Mouse (Mus musculus) B cell, adult 2 months (primary cell): Measurements from ENCODE around the gene Lrrc8e.
"Not testable (repeated sequence)": the region's sequence is repeated elsewhere in the genome, so short reads cannot be mapped to it uniquely, and the experiment has no call there.

Experiments used
- DNase-seq, 2 experiments: peaks; one replicate each; pipeline ENCODE4 v3.0.0; 2022

Lrrc8e gene

DNA sequence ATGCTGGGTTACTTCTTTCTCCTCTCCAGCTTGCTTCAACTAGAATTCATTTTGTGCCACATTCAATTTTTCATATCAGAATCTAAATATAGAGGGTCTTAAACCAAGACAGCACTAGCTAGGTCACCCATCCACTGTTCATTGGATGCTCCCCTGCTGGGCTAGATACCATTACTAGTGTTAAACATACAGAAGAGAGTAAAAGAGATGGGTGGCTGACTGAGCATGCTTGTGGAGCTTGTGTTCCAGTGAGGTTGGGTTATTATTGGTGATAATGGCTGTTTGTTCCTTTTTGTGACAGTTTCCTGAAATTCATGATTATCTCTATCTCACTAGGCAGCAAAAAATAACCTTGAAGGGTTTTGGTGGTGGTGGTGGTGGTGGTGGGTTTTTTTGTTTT, 4.6 kb upstream of the Lrrc8e start:
- no peak for DNase-seq

- DNase-seq: no peak
Observed at GRCm38 (mm10) chr8:4226323-4226722, 304 bp upstream of the Lrrc8e start.

DNA sequence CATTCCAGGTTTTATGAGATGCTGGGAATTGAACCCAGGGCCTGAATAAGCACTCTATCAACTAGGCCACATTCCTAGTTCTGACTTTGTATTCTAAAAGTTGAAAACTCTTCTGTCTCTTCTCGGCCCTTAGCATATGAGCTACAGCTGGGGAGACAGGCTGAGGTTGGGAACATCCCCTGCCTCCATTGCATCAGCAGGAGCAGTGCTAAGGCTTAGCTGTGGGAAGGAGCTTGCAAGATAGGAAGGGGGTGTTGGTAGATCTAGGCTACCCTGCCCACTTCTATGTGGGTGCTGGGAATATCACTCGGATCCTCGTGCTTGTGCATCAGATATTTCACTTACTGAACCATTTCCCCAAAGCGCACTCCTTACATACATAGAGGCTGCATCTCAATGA, 1.3 kb downstream of the Lrrc8e start:
- DNase-seq: no peak

- DNase-seq: no peak
Observed at GRCm38 (mm10) chr8:4229784-4230183, 3.2 kb downstream of the Lrrc8e start.

DNA sequence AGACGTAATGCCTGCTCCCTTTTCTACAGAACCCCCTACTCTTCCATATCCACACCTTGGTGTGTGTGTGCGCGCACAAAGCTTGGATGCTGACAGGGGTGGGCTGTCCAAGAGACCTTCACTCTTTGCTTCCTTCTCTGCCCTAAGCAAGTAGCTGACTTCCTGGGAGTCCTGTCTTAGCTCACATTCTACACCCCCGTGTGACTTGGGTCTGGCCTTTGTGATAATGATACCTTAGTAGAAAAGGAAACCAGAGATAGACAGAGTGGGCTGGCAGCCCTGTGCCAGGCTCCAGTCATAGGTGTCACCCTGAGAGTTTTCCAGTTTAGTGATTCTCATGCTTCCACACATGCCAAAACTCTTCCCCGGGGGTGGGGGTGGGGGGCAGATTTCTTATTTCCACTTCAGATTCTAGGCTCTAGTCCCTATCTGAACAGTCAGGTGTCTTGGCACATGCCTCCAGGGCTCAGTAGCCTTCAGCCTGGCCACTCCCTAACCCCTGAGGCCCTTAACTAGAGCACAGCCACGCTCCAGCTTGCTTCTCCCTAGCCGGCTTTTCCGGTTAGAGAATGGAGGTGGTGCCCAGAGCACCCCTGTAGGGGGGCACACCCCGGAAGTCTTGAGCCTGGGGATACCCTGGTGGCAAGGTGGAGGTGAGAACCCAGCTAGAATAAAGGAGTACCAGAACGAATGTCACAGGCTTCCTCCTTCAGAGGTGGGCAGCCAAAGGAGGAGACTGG, 4.2 kb downstream of the Lrrc8e start:
- no peak for DNase-seq

DNA sequence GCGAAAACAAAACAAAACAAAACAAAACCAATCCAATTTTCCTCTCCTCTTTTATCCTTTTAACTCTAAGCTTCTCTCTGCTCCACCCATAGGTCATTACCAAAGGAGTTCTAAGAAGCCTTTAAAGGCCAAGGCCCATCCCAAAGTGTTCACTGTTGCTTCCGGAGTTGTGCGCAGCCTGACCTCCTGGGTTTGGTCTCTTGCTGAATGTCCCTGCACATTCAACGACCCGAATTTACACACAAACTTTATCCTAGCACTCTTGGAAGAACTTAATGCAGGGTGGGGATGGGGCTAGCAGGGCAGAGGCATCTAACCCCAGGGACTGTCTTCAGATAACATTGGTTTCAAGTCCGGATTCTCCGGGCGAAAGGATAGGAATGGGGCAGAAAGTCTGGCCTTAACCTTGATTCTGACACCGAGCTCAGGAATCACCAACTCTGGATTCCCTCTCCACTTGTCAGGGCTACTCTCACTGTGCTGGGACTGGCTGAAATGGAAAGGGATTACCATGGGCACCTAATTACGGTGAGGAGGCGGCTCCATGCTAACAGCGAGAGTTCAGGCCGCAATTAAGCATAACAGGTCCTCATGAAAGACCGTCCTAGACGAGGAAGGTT, 11.3 kb downstream of the Lrrc8e start:
- DNase-seq: no peak

DNA sequence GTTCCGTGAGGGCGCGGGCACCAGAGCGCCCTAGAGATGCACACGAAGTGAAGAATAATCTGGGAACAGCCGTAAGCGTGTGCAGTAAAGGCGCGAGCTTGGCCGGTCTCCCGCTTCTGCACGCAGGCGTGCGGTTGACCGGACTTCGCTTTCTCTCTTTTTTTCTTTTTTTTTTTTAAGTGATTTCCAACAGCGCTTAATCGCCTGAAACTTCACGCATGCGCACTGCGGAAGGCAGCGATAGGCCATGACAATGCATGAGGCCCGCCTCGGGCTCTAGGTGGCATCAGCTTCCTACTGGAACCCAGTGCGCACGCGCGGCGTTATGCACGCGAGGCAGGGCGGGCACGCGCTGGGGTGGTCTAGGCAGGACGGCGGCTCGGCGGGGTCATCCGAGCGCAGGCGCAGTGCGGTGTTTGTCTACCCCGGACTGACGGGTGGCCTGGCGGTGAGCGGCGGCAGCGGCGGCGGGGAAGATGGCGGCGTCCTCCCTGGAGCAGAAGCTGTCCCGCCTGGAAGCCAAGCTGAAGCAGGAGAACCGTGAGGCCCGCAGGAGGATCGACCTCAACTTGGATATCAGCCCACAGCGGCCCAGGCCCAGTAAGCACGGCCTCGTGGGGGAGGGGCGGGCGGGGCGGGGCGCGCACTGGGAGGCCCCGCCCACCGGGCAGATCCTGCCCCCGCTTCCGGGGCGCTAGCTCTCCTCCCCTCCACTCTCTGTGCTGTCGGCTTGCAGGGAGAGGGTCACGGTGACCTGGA, 12.0 kb downstream of the Lrrc8e start, which contains the start of the genes Map2k7 and Gm49320:
TSS of gene Map2k7 (plus strand) at position 307 of the 759 bp plus-strand sequence.
TSS of gene Gm49320 (plus strand) at position 432 of the 759 bp plus-strand sequence.
- DNase-seq: peak; percentile 99

GRCm38 (mm10) chr8:4239193-4239890, 12.7 kb downstream of the Lrrc8e start:
- DNase-seq: no peak

- DNase-seq: no peak
Observed at GRCm38 (mm10) chr8:4245061-4245460, 18.4 kb downstream of the Lrrc8e start.

GRCm38 (mm10) chr8:4245737-4246136, 19.1 kb downstream of the Lrrc8e start:
- DNase-seq: no peak

DNA sequence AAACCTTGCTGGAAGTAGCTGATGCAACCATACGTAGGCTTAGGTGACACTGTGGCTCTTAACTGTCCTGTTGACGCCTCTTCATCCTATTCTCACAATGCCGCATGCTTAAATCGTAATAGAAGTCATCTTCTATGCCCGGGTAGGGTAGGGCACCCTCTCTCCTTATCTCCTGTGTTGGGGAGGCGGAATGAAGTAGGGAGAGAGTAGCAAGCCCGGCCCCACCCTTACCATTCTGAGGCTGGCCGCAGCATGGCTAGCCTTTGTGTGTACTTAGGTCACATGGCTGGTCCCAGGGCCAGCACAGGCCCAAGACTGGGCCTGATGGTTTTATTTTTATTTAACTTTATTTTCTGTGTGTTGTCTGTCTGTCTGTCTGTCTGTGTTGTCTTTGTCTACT, 20.6 kb downstream of the Lrrc8e start:
- DNase-seq: no peak

DNA sequence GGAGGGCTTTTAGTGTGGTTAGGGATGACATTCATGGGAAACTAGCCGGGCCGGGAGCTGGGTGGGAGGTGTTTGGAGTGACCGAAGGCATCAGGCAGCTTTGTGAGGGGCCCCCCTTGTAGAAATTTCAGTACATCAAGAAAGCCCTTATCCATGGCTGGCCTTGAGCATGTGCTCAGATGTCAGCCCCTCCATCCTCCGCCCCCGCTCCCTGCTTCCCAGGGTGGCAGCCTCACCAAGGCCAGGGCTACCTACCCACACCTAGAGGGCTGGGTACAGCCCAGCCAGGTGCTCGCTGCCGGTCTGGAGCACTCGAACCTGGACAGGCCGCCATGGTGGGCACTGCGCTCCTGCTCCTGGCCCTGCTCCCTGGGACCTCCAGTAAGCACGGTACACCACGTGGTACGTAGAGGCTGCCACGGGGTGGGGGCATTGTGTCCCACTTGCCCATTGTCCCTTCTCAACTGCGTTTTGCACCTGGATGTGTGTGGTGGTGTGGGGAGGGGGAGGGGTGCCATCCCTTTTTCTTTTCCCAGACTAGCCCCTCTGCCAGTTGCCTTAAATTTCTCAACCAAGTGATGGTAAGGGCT, 21.4 kb downstream of the Lrrc8e start, which contains the start of gene Tgfbr3l:
TSS of gene Tgfbr3l (plus strand) at position 264 of the 590 bp plus-strand sequence.
- no peak for DNase-seq

DNA sequence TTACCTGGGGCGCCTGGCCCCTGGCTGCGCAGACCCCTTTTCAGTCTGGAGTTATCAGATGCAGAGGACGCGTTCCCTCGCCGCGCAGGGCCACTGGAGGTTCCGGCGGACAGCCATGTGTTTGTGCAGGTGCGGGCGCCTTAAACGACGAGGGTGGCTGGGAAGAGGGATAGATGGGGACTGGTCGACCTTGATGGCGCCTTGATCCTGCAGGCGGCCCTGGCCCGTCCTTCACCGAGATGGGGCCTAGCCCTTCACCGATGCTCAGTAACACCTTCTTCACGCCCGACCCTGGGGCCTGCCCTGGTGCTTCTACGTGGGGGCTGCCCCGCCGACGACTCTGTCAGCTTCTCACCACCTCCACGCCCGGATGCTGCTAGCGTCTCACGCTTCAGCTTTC, 22.6 kb downstream of the Lrrc8e start:
- no peak for DNase-seq

- peak; percentile 93 for DNase-seq
Observed at GRCm38 (mm10) chr8:4250306-4250970, 23.8 kb downstream of the Lrrc8e start.

DNA sequence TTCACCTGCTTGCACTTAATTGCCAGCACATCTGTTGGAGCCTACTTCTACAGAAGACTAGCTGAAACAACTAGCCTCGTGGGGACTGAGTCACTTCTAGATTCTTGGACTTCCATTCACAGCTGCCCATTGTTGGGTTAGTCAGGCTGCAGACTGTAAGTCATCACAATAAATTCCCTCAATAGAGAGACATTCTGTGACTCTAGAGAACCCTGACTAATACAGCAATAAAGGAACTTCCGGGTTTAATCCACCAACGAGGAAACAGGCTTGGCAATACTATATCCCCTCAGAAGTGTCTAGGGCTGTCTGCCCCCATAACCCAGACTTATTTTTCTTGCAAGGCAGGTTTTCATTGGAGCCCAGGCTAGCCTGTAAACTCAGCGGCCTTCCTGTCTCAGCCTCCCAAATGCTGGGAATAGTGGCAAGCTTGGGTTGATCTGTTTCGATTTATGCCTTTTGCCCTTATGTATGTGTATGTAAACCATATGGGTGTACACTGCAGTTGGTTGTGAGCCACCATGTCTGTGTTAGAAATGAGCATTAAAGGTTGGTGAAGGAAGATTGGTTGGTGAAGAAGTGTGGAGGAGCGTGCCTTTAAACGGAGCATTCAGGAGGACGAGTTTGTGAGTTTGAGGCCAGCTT, 25.6 kb downstream of the Lrrc8e start:
- DNase-seq: no peak

GRCm38 (mm10) chr8:4252934-4253841, 26.6 kb downstream of the Lrrc8e start, which contains the start of gene Snapc2:
Snapc2 (plus strand) TSS chr8:4253080.
- peak; percentile 96 to 97 for DNase-seq

DNA sequence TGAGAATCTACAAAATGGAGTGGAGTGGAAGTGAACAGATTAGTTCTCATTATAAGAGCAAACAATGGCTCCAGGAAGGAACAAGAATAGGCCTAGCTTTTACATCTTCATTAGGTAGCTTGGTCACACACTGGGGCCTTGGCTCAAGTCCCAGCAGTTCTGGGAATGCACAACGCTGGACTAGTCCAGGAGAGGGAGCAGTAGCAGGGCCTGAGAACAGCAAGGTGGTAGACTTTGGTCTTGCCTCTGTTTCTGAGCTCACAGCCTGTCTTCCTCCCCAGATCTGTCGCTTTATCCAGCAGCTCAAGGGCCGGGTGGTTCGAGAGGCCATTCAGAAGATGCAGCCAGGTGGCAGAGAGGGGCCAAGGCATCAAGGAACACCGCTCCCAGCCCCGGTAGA, 27.4 kb downstream of the Lrrc8e start:
- DNase-seq: no peak

GRCm38 (mm10) chr8:4255471-4255870, 28.8 kb downstream of the Lrrc8e start:
- DNase-seq: not testable (repeated sequence)

DNA sequence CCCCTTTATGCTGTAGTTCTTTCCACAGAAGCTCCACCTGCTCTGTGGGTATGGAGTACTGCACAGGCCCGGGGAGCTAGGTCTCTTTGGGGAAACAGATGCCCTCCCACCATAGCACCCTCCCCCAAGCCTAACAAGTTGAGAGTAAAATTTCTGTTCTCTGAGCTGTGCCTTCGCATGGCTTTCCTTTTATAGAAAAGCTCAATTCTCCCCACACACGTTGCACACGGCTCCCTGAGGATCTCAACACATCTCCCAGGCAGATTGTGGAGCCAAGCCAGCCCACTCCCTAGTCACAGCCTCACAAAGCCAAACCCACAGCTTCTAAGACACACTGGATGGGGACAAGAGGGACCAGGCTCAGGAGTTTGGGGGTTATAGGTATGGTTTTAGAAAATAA, 30.3 kb downstream of the Lrrc8e start:
- DNase-seq: no peak

- no peak for DNase-seq
Observed at GRCm38 (mm10) chr8:4257350-4257749, 30.7 kb downstream of the Lrrc8e start.
